Mouse (Mus musculus) left cerebral cortex, postnatal 25 days (tissue): ENCODE data around the gene Zscan5b. TPM values are rescaled to one million over a fixed set of nuclear protein-coding genes. Genes with fewer than 3 reads are reported as not detected.
A peak's percentile ranks its signal among the peaks of the same experiment; 100 is the strongest.
"Not testable (repeated sequence)": the region's sequence is repeated elsewhere in the genome, so short reads cannot be mapped to it uniquely, and the experiment has no call there.

Source experiments
- DNase-seq, 2 experiments: peaks; one replicate each; pipeline ENCODE4 v3.0.0; 2022; ENCODE audit warnings: low spot score in 2 of 2, mixed read lengths in 1 of 2
- intact Hi-C: fragments of 180-260 bp; cut with DNase I; formaldehyde crosslinking; loops from one replicate; pipeline ENCODE4 v1.15.1; 2025
- total RNA-seq, 2 experiments: library from RNA; stranded (reverse); gene quantifications; 2 replicates each; pipeline ENCODE4 v1.2.3; 2021

The Zscan5b gene
- total RNA-seq, 2 experiments from 2014 or later = not detected

DNA sequence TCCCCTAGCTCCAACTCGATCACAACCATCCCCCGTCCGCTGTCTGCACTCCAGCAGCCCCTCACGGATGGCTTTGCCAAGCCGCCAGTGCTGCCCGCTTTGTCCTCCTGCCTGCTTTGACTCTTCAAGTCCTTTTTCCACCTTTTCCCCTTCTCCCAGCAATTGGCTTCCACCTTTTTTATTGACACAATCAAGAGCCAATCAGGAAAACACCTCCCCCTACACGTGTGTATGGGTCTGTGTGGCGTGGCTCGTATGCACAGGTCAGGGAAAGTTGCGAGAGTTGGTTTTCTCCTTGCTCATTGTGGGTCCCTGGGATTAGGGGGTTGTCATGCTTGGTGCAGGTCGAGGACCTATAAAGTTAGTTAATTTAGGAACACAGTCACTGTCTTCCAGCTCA lies 17.7 kb downstream of the Zscan5b start:
- DNase-seq = peak in 1 of 2 experiments; percentile 3
- intact Hi-C loops = loop anchor here (2.0 kb wide), 1 partner anchor 43 kb away; no protein-coding TSS in a partner anchor

- peak; percentile 6 to 24 for DNase-seq
- intact Hi-C loops = loop anchor here (2.0 kb wide), 1 partner anchor 42 kb away; no protein-coding TSS in a partner anchor
Measured at GRCm38 (mm10) chr7:6240841-6241425, 18.9 kb downstream of the Zscan5b start.

- intact Hi-C loops = no loop called here
- DNase-seq = no peak
Measured at GRCm38 (mm10) chr7:6244361-6245292, 22.5 kb downstream of the Zscan5b start.

- no peak for DNase-seq
Measured at GRCm38 (mm10) chr7:6252410-6252809, 30.3 kb downstream of the Zscan5b start, which contains the start of gene Epp13. Gene Epp13 (plus strand): TSS chr7:6252710.

DNA sequence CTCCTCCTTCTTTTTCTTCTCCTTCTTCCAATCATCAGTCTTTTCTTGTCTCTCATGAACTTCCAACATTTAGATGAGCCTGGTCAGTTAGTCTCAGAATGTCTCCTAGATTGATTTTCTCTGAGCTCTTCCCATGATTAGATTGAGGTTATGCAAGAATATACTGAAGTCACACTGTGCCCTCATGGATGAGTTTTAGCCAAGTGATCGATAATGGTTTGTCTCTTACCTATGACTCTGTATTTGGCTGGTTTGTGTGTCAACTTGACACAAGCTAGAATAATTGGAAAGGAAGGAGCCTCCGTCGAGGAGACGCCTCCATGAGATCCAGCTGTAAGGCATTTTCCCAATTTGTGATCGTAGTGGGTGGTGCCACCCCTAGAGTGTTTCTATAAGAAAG lies 32.4 kb downstream of the Zscan5b start:
- DNase-seq = peak in 1 of 2 experiments; percentile 18
- intact Hi-C loops = no loop called here

More at GRCm38 (mm10) chr7:6252410-6252809, 30.3 kb downstream of the Zscan5b start, which contains the start of gene Epp13:
- intact Hi-C loops = no loop called here

DNA sequence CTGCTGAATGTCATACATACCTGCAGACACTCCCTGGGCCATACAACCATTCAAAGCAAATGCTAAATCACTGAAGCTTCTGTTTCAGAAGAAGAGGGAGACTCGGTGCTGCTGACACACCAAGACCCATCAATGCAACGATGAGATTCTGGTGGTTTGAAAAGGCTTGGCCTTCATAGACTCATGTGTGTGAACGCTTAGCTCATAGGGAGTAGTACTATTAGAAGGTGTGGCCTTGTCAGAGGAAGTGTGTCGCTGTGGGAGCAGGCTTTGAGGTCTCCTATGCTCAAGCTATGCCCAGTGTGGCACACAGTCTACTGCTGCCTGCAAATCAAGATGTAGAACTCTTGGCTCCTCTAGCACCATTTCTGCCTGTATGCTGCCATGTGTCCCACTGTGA lies 35.3 kb downstream of the Zscan5b start:
- intact Hi-C loops = no loop called here
- DNase-seq = no peak

- DNase-seq = no peak
Measured at GRCm38 (mm10) chr7:6258232-6259220, 36.4 kb downstream of the Zscan5b start.

GRCm38 (mm10) chr7:6260004-6260403 lies 37.9 kb downstream of the Zscan5b start:
- DNase-seq, intact Hi-C loops: not testable (repeated sequence)

More at GRCm38 (mm10) chr7:6258232-6259220, 36.4 kb downstream of the Zscan5b start:
- intact Hi-C loops = no loop called here

DNA sequence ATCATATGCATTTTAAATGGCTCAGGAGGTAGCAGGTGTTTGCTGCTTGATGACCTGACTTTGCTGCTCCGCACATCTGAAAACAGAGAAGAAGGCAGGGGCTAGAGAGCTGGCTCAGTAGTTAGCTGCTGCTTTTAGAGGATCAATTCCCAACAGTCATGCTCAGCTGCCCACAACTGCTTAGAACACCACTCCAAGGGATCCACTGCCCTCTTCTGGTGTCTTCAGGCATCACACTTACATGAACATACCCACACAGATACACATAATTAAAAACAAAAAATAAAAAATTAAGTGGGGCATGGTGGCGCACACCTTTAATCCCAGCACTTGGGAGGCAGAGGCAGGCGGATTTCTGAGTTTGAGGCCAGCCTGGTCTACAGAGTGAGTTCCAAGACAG lies 40.0 kb downstream of the Zscan5b start:
- DNase-seq = no peak
- intact Hi-C loops = no loop called here

- intact Hi-C loops = no loop called here
- no peak for DNase-seq
Measured at GRCm38 (mm10) chr7:6262984-6263383, 40.9 kb downstream of the Zscan5b start.

DNA sequence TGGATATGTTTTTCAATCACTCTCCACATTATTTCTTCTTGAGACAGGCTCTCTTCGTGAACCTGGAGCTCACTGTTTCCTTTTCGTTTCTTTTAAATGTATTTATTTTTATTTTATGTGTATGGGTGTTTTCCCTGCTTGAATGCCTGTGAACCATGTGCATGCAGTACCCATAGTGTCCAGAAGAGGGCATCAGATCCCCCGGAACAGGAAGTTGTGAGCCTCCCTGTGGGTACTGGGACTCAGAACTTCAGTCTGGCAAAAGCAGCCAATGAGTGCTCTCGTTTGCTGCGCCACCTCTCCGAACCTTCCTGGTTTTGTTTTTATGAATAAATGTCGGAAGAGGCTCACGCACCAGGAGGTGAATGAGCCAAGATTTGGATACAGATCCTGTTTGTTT lies 43.6 kb downstream of the Zscan5b start:
- intact Hi-C loops = no loop called here

GRCm38 (mm10) chr7:6277906-6278305 lies 55.8 kb downstream of the Zscan5b start:
- DNase-seq = no peak
- intact Hi-C loops = no loop called here

More for the DNA sequence above, 43.6 kb downstream of the Zscan5b start:
- DNase-seq = no peak

DNA sequence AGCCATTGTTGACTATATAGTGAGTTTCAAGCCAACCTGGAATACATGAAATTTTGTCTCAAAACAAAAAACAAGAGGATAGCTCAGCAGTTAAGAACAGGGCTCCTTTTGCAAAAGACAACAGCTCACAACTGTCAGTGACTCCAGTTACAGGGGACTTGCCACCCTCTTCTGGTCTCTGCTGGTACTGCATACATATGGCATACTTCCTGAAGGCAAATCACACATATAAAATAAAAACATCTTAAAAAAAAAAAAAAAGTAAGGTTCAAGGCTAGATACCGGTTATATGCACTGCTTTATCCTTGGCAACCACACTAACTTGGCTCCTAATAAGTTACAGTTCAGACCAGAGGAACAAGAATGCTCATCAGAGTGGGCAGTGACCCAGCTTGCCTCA lies 60.7 kb downstream of the Zscan5b start:
- peak; percentile 79 to 87 for DNase-seq
- intact Hi-C loops = loop anchor here (2.0 to 5.0 kb wide), 3 partner anchors 42 to 110 kb away; partner anchors contain the start of gene Zfp444

DNA sequence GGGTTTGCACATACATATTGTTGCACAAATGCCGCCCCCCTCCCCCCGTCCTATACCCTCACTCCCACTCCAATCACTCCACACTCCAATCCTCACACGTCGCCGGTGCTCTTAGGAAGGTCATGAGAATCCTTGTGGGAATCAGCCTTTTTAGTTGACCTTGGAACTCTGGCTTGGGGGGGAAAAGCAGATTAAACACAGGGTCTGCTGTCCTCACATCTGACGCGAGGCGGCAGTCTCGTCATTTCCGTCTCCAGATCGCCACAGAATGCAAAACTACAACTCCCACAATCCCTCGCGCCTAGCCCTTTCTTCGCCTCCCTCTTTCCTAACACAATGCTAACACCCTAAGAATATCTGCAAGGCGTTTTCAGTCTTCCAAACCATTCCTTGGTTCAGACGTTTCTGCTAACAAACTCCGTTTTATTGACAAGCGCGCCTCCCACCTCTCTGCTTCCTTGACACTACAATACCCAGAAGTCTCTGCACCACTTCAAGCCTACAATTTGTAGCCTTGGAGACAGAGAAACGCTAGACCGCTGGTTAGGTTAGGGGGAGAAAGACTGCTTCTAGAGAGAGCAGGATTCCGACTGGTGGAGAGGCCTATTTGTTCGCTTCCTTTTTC lies 61.5 kb downstream of the Zscan5b start:
- intact Hi-C loops = loop anchor here (2.0 to 5.0 kb wide), 3 partner anchors 43 to 111 kb away; partner anchors contain the start of gene Zfp444
- DNase-seq = peak; percentile 87 to 93

DNA sequence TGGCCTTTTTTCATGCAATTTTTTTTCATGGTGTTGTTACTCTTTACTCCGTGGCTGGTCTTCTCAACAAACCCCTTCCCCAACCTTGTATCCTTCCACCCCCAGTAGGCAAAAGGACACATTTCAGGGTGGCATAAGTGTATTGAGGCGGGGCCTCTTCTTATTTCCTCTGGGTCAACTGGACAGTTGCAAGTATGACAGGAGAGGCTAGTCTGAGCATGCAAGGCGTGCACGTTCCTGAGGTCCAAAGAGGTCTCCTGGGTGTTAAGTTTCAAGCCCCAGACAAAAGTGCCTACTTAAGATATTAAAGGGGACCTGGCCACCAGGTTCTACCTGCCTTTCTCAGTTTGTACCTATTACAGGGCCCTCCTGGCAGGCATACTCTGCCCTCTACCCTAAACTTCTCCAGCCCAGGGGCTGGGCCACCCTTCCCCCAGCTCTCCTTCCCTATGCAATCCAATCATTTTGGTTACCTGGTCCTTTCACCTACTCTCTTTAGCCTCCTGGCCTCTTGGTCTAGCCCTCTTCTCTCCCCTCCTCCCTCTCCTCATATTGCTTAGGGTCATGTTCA lies 62.4 kb downstream of the Zscan5b start:
- intact Hi-C loops = loop anchor here (5.0 kb wide), 2 partner anchors 92 to 112 kb away; partner anchors contain the start of gene Zfp444
- DNase-seq = no peak

DNA sequence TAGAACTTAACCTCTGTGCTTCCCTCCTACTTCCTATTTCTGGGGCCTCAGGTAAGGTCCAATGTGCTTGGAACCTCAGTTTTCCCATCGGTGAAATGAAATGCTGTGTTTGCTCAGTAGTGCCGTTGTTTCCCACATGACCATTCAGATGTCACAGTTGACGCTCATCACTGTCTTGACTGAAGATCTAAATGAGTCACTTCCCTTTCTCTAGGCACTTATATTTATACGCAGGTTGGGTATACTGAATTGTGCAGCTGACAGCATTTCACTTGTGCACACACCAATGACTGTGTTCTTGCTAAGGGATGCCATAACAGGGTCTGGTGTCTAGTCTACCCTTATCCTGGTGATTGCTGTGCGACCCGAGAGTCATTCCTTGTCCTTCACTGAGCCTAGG lies 63.3 kb downstream of the Zscan5b start:
- intact Hi-C loops = no loop called here
- peak in 1 of 2 experiments; percentile 3 for DNase-seq

DNA sequence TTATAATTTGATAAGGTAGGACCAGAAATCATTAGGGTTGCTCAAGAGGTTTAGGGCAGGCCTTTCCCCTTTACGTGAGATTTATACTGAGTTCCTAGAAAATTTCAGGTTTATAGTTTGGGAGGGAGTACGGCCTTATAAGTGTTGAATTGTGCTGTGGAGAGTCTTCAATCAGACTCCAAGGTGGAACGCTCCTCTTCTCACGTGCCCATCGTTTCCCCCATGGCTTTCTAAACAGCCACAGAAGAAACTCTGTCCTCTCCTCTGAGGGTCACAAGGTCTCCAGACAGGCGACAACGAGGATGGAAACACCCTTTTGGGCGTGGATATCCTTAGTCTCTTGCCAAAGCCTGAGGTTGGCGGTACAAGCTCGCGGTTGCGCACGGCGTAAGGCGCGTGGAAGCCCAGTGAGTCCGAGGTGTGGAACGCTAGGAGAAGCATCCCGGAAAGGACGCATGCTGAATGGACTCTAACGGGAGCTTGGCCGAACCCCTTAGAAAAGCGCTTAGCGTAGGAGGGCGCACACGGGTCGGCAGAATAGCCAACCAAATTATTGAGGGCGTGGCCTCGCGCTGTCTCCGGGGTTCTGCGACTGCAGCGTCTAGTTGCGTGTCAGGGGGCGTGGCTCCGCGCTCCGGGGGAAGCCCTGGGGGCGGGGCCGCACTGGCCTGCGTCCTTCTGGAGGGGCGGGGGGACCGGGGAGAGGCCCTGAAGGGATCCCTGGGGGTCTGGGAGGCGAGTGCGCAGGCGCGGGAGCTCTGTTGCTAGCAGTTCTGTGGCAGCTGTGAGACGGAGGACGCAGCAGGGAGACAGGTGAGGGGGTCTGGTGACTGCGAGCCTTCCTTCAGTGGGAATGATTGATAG lies 64.0 kb downstream of the Zscan5b start, which contains the start of gene Zfp667:
Gene Zfp667, plus strand, starts transcription at position 738 of the 864 bp plus-strand sequence.
- peak; percentile 97 to 98 for DNase-seq
- intact Hi-C loops = no loop called here
